19 mouse cellular contexts compared by ENCODE assay signal in genomic region chr12:7691996-7692395, GRCm38 (mm10).
DNase-seq lines count a peak whose midpoint lies in the region; ATAC-seq and TF ChIP-seq lines count a peak whose summit lies in the region.
"Had no signal": no experiment of that assay in that cellular context is flagged by ENCODE, and none has a peak within 500 bp of the region (broad histone marks: within the 10 kb centered on the region; RNA-seq: fewer than 3 reads in every experiment).

No protein-coding gene starts in this region.

- H3K9me3 ChIP-seq in forebrain, postnatal 0 days (ENCODE audit: low read length), result no peaks in the 10 kb centered on the region
- H3K9me3 ChIP-seq in forebrain, embryonic 12.5 days, result no peaks in the 10 kb centered on the region
- no peaks in the 10 kb centered on the region for H3K9me3 ChIP-seq in midbrain, embryonic 12.5 days
- no peaks in the 10 kb centered on the region for H3K9me3 ChIP-seq in midbrain, postnatal 0 days (ENCODE audit: low read length)
- no peaks in the 10 kb centered on the region for H3K9me3 ChIP-seq in limb, embryonic 12.5 days
- H3K9me3 ChIP-seq: neural tube, embryonic 15.5 days had no signal

- DNase-seq in forebrain, postnatal 0 days, result no peak
- DNase-seq in midbrain, postnatal 0 days (ENCODE audit: low spot score), result no peak
- no peak for DNase-seq in heart, postnatal 14 days
- no peak for DNase-seq in cerebellum, adult 11 months
- DNase-seq: cerebellum, postnatal 14 days; heart, postnatal 10 days; kidney, adult 11 months; kidney, postnatal 25 days; liver, postnatal 0 days; lung, postnatal 10 days; right cerebral cortex, postnatal 4 days; thymus, adult 2 months had no signal

- ATAC-seq in forebrain, postnatal 0 days, result peak; percentile 53
- no peak for ATAC-seq in forebrain, embryonic 12.5 days (ENCODE audit: low FRiP score)
- ATAC-seq in midbrain, embryonic 12.5 days (ENCODE audit: low FRiP score, low read depth), result peak; percentile 27; the same call in 1 of the 2 replicates
- no peak for ATAC-seq in midbrain, postnatal 0 days (ENCODE audit: low FRiP score)
- ATAC-seq in limb, embryonic 12.5 days (ENCODE audit: insufficient number of reproducible peaks, insufficient read depth, low FRiP score, low TSS enrichment, low read depth), result no peak
- ATAC-seq: hindbrain, postnatal 0 days; liver, postnatal 0 days had no signal

- TF ChIP-seq CTCF in forebrain, postnatal 0 days (IDR thresholded peaks at IDR 0.05; ENCODE audit: low read depth), result no peak
- no peak for TF ChIP-seq CTCF in midbrain, postnatal 0 days (IDR thresholded peaks at IDR 0.05)

- no peaks in the 10 kb centered on the region for H3K36me3 ChIP-seq in forebrain, postnatal 0 days (ENCODE audit: insufficient read depth)
- H3K36me3 ChIP-seq in forebrain, embryonic 12.5 days (replicated peaks), result no peaks in the 10 kb centered on the region
- H3K36me3 ChIP-seq in midbrain, embryonic 12.5 days, result no peaks in the 10 kb centered on the region
- H3K36me3 ChIP-seq in midbrain, postnatal 0 days (ENCODE audit: insufficient read depth, low read length), result no peaks in the 10 kb centered on the region
- no peaks in the 10 kb centered on the region for H3K36me3 ChIP-seq in limb, embryonic 12.5 days
- H3K36me3 ChIP-seq: neural tube, embryonic 15.5 days had no signal

- H3K4me2 ChIP-seq in forebrain, postnatal 0 days (ENCODE audit: low read depth), result no peak overlapping the region
- no peak overlapping the region for H3K4me2 ChIP-seq in forebrain, embryonic 12.5 days
- no peak overlapping the region for H3K4me2 ChIP-seq in midbrain, embryonic 12.5 days (replicated peaks)
- H3K4me2 ChIP-seq in midbrain, postnatal 0 days (ENCODE audit: low read depth, low read length, poor library complexity, severe bottlenecking), result no peak overlapping the region
- no peak overlapping the region for H3K4me2 ChIP-seq in limb, embryonic 12.5 days
- H3K4me2 ChIP-seq: heart, embryonic 11.5 days; neural tube, embryonic 15.5 days had no signal

- no peak overlapping the region for H3K27ac ChIP-seq in forebrain, postnatal 0 days (ENCODE audit: low read depth, low read length)
- no peak overlapping the region for H3K27ac ChIP-seq in forebrain, embryonic 12.5 days
- no peak overlapping the region for H3K27ac ChIP-seq in midbrain, embryonic 12.5 days (replicated peaks)
- no peak overlapping the region for H3K27ac ChIP-seq in midbrain, postnatal 0 days (ENCODE audit: low read depth, low read length)
- H3K27ac ChIP-seq in limb, embryonic 12.5 days, result 0 out of 2 replicates have a peak overlapping the region, but pooled peaks have one; percentile 25
- H3K27ac ChIP-seq: hindbrain, postnatal 0 days; neural tube, embryonic 15.5 days had no signal

- WGBS in forebrain, postnatal 0 days, result 36% methylated on average over 7 of the region's 7 CpGs
- WGBS in forebrain, embryonic 12.5 days, result 37% methylated on average over 7 of the region's 7 CpGs
- 68% methylated on average over 7 of the region's 7 CpGs for WGBS in midbrain, embryonic 12.5 days
- 67% methylated on average over 7 of the region's 7 CpGs for WGBS in midbrain, postnatal 0 days
- WGBS in limb, embryonic 12.5 days, result 19% methylated on average over 7 of the region's 7 CpGs

- intact Hi-C loops in heart, postnatal 14 days (cut with DNase I), result no loop called here

- no peaks in the 10 kb centered on the region for H3K27me3 ChIP-seq in forebrain, postnatal 0 days (ENCODE audit: insufficient read depth, low read length)
- no peaks in the 10 kb centered on the region for H3K27me3 ChIP-seq in forebrain, embryonic 12.5 days
- 0 out of 2 replicates have a peak, but pooled peaks cover 1% of the 10 kb centered on the region for H3K27me3 ChIP-seq in midbrain, embryonic 12.5 days
- H3K27me3 ChIP-seq in midbrain, postnatal 0 days (ENCODE audit: insufficient read depth, low read length), result no peaks in the 10 kb centered on the region
- H3K27me3 ChIP-seq in limb, embryonic 12.5 days, result no peaks in the 10 kb centered on the region
- H3K27me3 ChIP-seq: megakaryocyte, embryonic 14.5 days; neural tube, embryonic 15.5 days had no signal

- no peak overlapping the region for H3K4me3 ChIP-seq in forebrain, postnatal 0 days (ENCODE audit: low read depth, low read length)
- no peak overlapping the region for H3K4me3 ChIP-seq in forebrain, embryonic 12.5 days (replicated peaks)
- H3K4me3 ChIP-seq in midbrain, embryonic 12.5 days, result no peak overlapping the region
- no peak overlapping the region for H3K4me3 ChIP-seq in midbrain, postnatal 0 days (ENCODE audit: low read depth, low read length)
- no peak overlapping the region for H3K4me3 ChIP-seq in limb, embryonic 12.5 days (replicated peaks)
- H3K4me3 ChIP-seq: megakaryocyte, embryonic 14.5 days; neural tube, embryonic 15.5 days had no signal

- no peak overlapping the region for H3K9ac ChIP-seq in forebrain, postnatal 0 days
- H3K9ac ChIP-seq in forebrain, embryonic 12.5 days, result no peak overlapping the region
- H3K9ac ChIP-seq in midbrain, embryonic 12.5 days (replicated peaks), result no peak overlapping the region
- no peak overlapping the region for H3K9ac ChIP-seq in midbrain, postnatal 0 days (replicated peaks; ENCODE audit: low read length, poor library complexity, severe bottlenecking)
- H3K9ac ChIP-seq in limb, embryonic 12.5 days (replicated peaks), result no peak overlapping the region
- H3K9ac ChIP-seq: liver, postnatal 0 days; neural tube, embryonic 15.5 days had no signal

- no peaks in the 10 kb centered on the region for H3K4me1 ChIP-seq in forebrain, postnatal 0 days (ENCODE audit: insufficient read depth)
- H3K4me1 ChIP-seq in forebrain, embryonic 12.5 days, result no peaks in the 10 kb centered on the region; the same call in 1 of the 2 replicates
- H3K4me1 ChIP-seq in midbrain, embryonic 12.5 days, result no peaks in the 10 kb centered on the region
- no peaks in the 10 kb centered on the region for H3K4me1 ChIP-seq in midbrain, postnatal 0 days (ENCODE audit: insufficient read depth, low read length)
- H3K4me1 ChIP-seq in limb, embryonic 12.5 days (replicated peaks), result peaks cover 8% of the 10 kb centered on the region; the same call in 1 of the 2 replicates
- H3K4me1 ChIP-seq: megakaryocyte, embryonic 14.5 days; neural tube, embryonic 15.5 days had no signal

Comparison
In these comparisons a context has a peak if more than half of its experiments do, and no peak if none do; other contexts are left out.
1. ATAC-seq: peak in forebrain, postnatal 0 days (single experiment) and midbrain, embryonic 12.5 days (single experiment); none in forebrain, embryonic 12.5 days (single experiment), midbrain, postnatal 0 days (single experiment) and limb, embryonic 12.5 days (single experiment).